Mouse (Mus musculus) inflammation-experienced regulatory T-cells, adult 6 months (primary cell): ENCODE measurements around the gene Spty2d1. TPM values are rescaled to one million over a fixed set of nuclear protein-coding genes. Genes with fewer than 3 reads are reported as not detected.

Source experiments
- ATAC-seq: one replicate; pipeline ENCODE4 v1.8.0; 2017
- polyA plus RNA-seq, 3 experiments: library from polyadenylated mRNA; unstranded; fragments of 100-300 nt; shearing (Covaris generic); gene quantifications; one replicate each; pipeline ENCODE4 v1.2.1; 2017

The Spty2d1 gene
- polyA plus RNA-seq, 3 experiments from 2014 or later = 28.3 to 49.5 (median 29.4) TPM

GRCm38 (mm10) chr7:46986646-46987045 lies 21.6 kb downstream of the Spty2d1 start:
- no peak for ATAC-seq

GRCm38 (mm10) chr7:46985718-46986505 lies 22.3 kb downstream of the Spty2d1 start:
- no peak for ATAC-seq

- ATAC-seq = no peak
Observed at GRCm38 (mm10) chr7:46983280-46983679, 24.9 kb downstream of the Spty2d1 start, which contains the start of gene Gm9999. Gene Gm9999 (plus strand): TSS chr7:46983580.

- ATAC-seq = no peak
Observed at GRCm38 (mm10) chr7:46975456-46975855, 32.8 kb downstream of the Spty2d1 start.

- ATAC-seq = no peak
Observed at GRCm38 (mm10) chr7:46974648-46975047, 33.6 kb downstream of the Spty2d1 start.

- ATAC-seq = no peak
Observed at GRCm38 (mm10) chr7:46969898-46970297, 38.3 kb downstream of the Spty2d1 start.

- ATAC-seq = no peak
Observed at GRCm38 (mm10) chr7:46964070-46964469, 44.1 kb downstream of the Spty2d1 start.

GRCm38 (mm10) chr7:46962806-46963618 lies 45.2 kb downstream of the Spty2d1 start:
- peak; percentile 77 for ATAC-seq

GRCm38 (mm10) chr7:46962132-46962531 lies 46.1 kb downstream of the Spty2d1 start:
- ATAC-seq = no peak

GRCm38 (mm10) chr7:46960991-46961390 lies 47.2 kb downstream of the Spty2d1 start:
- ATAC-seq = no peak

- no peak for ATAC-seq
Observed at GRCm38 (mm10) chr7:46958853-46959252, 49.4 kb downstream of the Spty2d1 start.

GRCm38 (mm10) chr7:46957831-46958691 lies 50.1 kb downstream of the Spty2d1 start, which contains the start of gene Uevld:
Gene Uevld (minus strand): TSS chr7:46958527.
- ATAC-seq = peak; percentile 90

Other genes with a start within 250 kb of the Spty2d1 start
- gene Hps5, start 212.3 kb downstream of the Spty2d1 start, polyA plus RNA-seq = 10 to 100 TPM; 16.4 to 22.3 (median 19.7) TPM
- gene Gtf2h1, start 212.3 kb downstream of the Spty2d1 start, polyA plus RNA-seq = 10 to 100 TPM; 26.7 to 29.9 (median 27.0) TPM
- gene Ldha, start 166.9 kb downstream of the Spty2d1 start, polyA plus RNA-seq = 1,000 to 10,000 TPM in 1 of 3 experiments, 100 to 1,000 TPM in 2; 790 to 1,249 (median 846) TPM
- not detected for gene Ldhc, start 147.2 kb downstream of the Spty2d1 start, polyA plus RNA-seq
- gene Tsg101, start 88.4 kb downstream of the Spty2d1 start, polyA plus RNA-seq = 100 to 1,000 TPM; 101 to 140 (median 128) TPM
- gene Uevld, start 49.9 kb downstream of the Spty2d1 start, polyA plus RNA-seq = 10 to 100 TPM in 1 of 3 experiments, 1 to 10 TPM in 2; 7.7 to 12.0 (median 8.1) TPM
- not detected for gene Gm9999, start 24.8 kb downstream of the Spty2d1 start, polyA plus RNA-seq
- gene Tmem86a, start 42.2 kb upstream of the Spty2d1 start, polyA plus RNA-seq = 1 to 10 TPM; 1.5 to 6.6 (median 3.8) TPM
- 10 to 100 TPM in 2 of 3 experiments, 1 to 10 TPM in 1; 8.8 to 16.0 (median 11.1) TPM for gene Ptpn5, start 125.3 kb upstream of the Spty2d1 start, polyA plus RNA-seq
- gene Mrgpra6, start 196.5 kb upstream of the Spty2d1 start, polyA plus RNA-seq = not detected
- gene Mrgpra9, start 244.4 kb upstream of the Spty2d1 start, polyA plus RNA-seq = not detected